Mouse (Mus musculus) kidney, embryonic 15.5 days (tissue): ENCODE data around the gene Itgax. TPM values are rescaled to one million over a fixed set of nuclear protein-coding genes. Genes with fewer than 3 reads are reported as not detected.

ENCODE experiments used
- ATAC-seq: fragments of 200-750 bp; cut with Nextera tagmentation; replicated peaks from 2 replicates; pipeline ENCODE4 v1.8.0; 2017; ENCODE audit warnings: moderate TSS enrichment; ENCODE audit not compliant: low FRiP score
- H3K27ac ChIP-seq: fragments of 300-500 bp; sonication (generic); 2 replicates; pipeline ENCODE4 v1.5.1; 2015; ENCODE audit warnings: mild to moderate bottlenecking, inconsistent platforms
- H3K27me3 ChIP-seq: fragments of 300-500 bp; sonication (generic); 2 replicates; pipeline ENCODE4 v1.6.1; 2015; ENCODE audit warnings: inconsistent platforms
- H3K36me3 ChIP-seq: fragments of 300-500 bp; sonication (generic); 2 replicates; pipeline ENCODE4 v1.6.1; 2015; ENCODE audit warnings: inconsistent platforms
- H3K4me1 ChIP-seq: fragments of 300-500 bp; sonication (generic); 2 replicates; pipeline ENCODE4 v1.6.1; 2015; ENCODE audit warnings: inconsistent platforms
- H3K4me2 ChIP-seq: fragments of 300-500 bp; sonication (generic); 2 replicates; pipeline ENCODE4 v1.6.1; 2015; ENCODE audit warnings: moderate library complexity, mild to moderate bottlenecking, inconsistent platforms
- H3K4me3 ChIP-seq: fragments of 300-500 bp; sonication (generic); replicated peaks from 2 replicates; pipeline ENCODE4 v1.5.1; 2015; ENCODE audit warnings: mild to moderate bottlenecking, inconsistent platforms
- H3K9ac ChIP-seq: fragments of 300-500 bp; sonication (generic); 2 replicates; pipeline ENCODE4 v1.6.1; 2015; ENCODE audit warnings: mild to moderate bottlenecking, inconsistent platforms
- H3K9me3 ChIP-seq: fragments of 300-500 bp; sonication (generic); replicated peaks from 2 replicates; pipeline ENCODE4 v1.6.1; 2016; ENCODE audit warnings: inconsistent platforms
- WGBS: fragments of 180-500 bp; shearing (Covaris S2); methylation state at CpG from one replicate; pipeline ENCODE4 v1.1.7; 2015; ENCODE audit warnings: mixed read lengths; 5-methylcytosine and 5-hydroxymethylcytosine counted together
- polyA plus RNA-seq: library from polyadenylated mRNA; unstranded; fragments of >200 nt; fragmentation: Nextera tagmentation; extraction: Ambion mirVana; gene quantifications from 2 replicates; pipeline ENCODE4 v1.2.1, GENCODE M21; 2015

Itgax gene
- polyA plus RNA-seq, result 0.05 and 0.17 TPM in 2 replicates

GRCm38 (mm10) chr7:128128741-128129720, at the start of gene Itgax:
TSS of gene Itgax (plus strand) at chr7:128129547.
- Histone ChIP-seq H3K4me3 (no peak within 1 kb of the TSS), H3K27me3 (no peaks in the 10 kb centered on the region), H3K27ac (no peak within 1 kb of the TSS), H3K4me1 (no peaks in the 10 kb centered on the region), H3K9ac (no peak within 1 kb of the TSS), H3K36me3 (no peaks in the 10 kb centered on the region), H3K9me3 (no peaks in the 10 kb centered on the region), H3K4me2 (no peak within 1 kb of the TSS)
- ATAC-seq, result no peak
- 73% methylated on average over 8 of the region's 8 CpGs for WGBS

- 71% methylated on average over 8 of the region's 8 CpGs for WGBS
- Histone ChIP-seq H3K27ac (no peak overlapping the region), H3K9me3 (no peaks in the 10 kb centered on the region), H3K27me3 (no peaks in the 10 kb centered on the region), H3K36me3 (no peaks in the 10 kb centered on the region), H3K4me1 (no peaks in the 10 kb centered on the region), H3K4me3 (no peak overlapping the region), H3K4me2 (no peak overlapping the region), H3K9ac (no peak overlapping the region)
- no peak for ATAC-seq
These were observed 49.3 kb upstream of the Itgax start for GRCm38 (mm10) chr7:128080012-128080411.

- no peak overlapping the region for H3K27ac ChIP-seq
- whole genome bisulfite sequencing, result 81% methylated on average over 7 of the region's 7 CpGs
- no peak overlapping the region for H3K9ac ChIP-seq
- no peak overlapping the region for H3K4me3 ChIP-seq
- no peaks in the 10 kb centered on the region for H3K9me3 ChIP-seq
- no peak overlapping the region for H3K4me2 ChIP-seq
- no peaks in the 10 kb centered on the region for H3K36me3 ChIP-seq
- H3K4me1 ChIP-seq, result no peaks in the 10 kb centered on the region
- no peak for ATAC-seq
- no peaks in the 10 kb centered on the region for H3K27me3 ChIP-seq
These were observed 40.2 kb upstream of the Itgax start for GRCm38 (mm10) chr7:128089141-128089540.

GRCm38 (mm10) chr7:128098135-128098534, 31.2 kb upstream of the Itgax start:
- no peak overlapping the region for H3K4me3 ChIP-seq
- ATAC-seq, result no peak
- no peak overlapping the region for H3K9ac ChIP-seq
- H3K27me3 ChIP-seq, result no peaks in the 10 kb centered on the region
- no peak overlapping the region for H3K27ac ChIP-seq
- H3K36me3 ChIP-seq, result no peaks in the 10 kb centered on the region
- H3K9me3 ChIP-seq, result no peaks in the 10 kb centered on the region
- 81% methylated on average over 1 of the region's 1 CpGs for WGBS
- H3K4me1 ChIP-seq, result no peaks in the 10 kb centered on the region
- H3K4me2 ChIP-seq, result no peak overlapping the region

DNA sequence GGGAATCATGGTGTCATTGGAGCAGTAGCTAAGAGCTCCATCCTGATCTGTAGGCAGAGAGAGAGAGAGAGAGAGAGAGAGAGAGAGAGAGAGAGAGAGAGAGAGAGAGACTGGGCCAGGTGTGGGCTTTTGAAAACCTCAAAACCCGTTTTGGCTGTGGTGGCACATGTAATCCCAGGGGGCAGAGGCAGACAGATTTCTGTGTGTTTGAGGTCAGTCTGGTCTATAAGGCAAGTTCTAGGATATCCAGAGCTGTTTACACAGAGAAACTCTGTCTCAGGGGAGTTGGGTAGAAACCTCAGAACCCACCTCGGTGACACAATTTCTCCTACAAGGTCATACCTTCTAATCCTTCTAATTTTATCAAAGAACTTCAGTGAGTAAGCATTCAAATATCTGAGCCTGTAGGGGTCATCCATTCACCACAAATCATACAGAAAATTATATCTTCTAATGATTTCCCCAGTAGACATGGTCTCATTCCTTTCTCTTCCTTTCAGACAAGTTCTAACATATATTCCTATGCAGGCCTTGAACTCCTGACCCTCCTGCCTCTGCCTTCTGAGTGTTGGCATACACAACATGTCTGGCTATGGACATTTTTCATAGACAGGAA, 28.5 kb upstream of the Itgax start:
- Histone ChIP-seq H3K4me1 (no peaks in the 10 kb centered on the region), H3K4me3 (no peak overlapping the region), H3K27ac (no peak overlapping the region), H3K9me3 (no peaks in the 10 kb centered on the region), H3K9ac (no peak overlapping the region), H3K4me2 (no peak overlapping the region), H3K27me3 (no peaks in the 10 kb centered on the region), H3K36me3 (no peaks in the 10 kb centered on the region)
- 70% methylated on average over 2 of the region's 2 CpGs for WGBS
- no peak for ATAC-seq

DNA sequence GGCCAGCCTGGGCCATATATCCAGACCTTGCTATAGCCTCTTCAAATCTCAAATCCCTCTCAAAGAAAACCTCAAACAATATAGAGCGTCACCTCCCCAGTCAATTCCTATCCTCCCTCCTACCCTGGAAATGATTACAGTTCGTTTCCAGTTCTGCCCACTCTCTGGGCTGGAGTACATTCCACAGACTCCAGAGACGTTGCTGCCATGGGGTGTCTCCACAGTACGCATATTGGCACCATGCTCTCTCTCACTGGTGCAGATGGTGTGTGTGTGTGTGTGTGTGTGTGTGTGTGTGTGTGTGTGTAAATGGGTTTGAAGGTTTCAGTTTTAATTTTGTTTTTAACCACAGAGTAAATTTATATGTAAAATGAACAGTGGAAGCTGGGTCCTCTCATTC, 24.1 kb upstream of the Itgax start:
- WGBS, result 65% methylated on average over 4 of the region's 4 CpGs
- ATAC-seq, result no peak
- H3K4me1 ChIP-seq, result no peaks in the 10 kb centered on the region

GRCm38 (mm10) chr7:128107462-128107861, 21.9 kb upstream of the Itgax start:
- H3K36me3 ChIP-seq, result no peaks in the 10 kb centered on the region
- no peaks in the 10 kb centered on the region for H3K4me1 ChIP-seq
- no peak for ATAC-seq
- H3K27me3 ChIP-seq, result no peaks in the 10 kb centered on the region
- H3K9ac ChIP-seq, result no peak overlapping the region
- 93% methylated on average over 7 of the region's 7 CpGs for WGBS
- H3K4me2 ChIP-seq, result no peak overlapping the region
- H3K9me3 ChIP-seq, result no peaks in the 10 kb centered on the region
- H3K27ac ChIP-seq, result no peak overlapping the region
- no peak overlapping the region for H3K4me3 ChIP-seq

More for the DNA sequence above, 24.1 kb upstream of the Itgax start:
- Histone ChIP-seq H3K9me3 (no peaks in the 10 kb centered on the region), H3K36me3 (no peaks in the 10 kb centered on the region), H3K27ac (no peak overlapping the region), H3K9ac (no peak overlapping the region), H3K27me3 (no peaks in the 10 kb centered on the region), H3K4me2 (no peak overlapping the region), H3K4me3 (no peak overlapping the region)

DNA sequence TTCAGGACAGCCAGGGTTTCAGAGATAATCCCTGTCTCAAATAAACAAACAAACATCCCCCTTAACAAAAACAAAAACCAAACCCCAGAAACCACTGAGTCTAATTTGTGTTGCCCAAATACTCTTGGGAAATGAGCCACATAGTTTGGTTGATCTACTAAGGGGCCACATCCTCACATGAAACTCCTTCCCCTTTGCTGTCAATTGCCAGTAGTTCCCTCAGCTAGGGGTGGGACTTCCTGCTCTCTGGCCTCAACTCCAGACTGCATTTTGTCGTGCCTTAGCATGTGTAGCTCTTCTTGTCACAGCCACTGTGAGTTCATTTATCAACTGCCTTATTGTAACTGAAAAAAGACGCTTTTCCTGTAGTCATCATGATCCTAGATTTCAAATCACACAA, 19.0 kb upstream of the Itgax start:
- H3K9ac ChIP-seq, result no peak overlapping the region
- H3K27me3 ChIP-seq, result no peaks in the 10 kb centered on the region
- ATAC-seq, result no peak

GRCm38 (mm10) chr7:128112131-128112530, 17.2 kb upstream of the Itgax start:
- no peaks in the 10 kb centered on the region for H3K36me3 ChIP-seq
- H3K9ac ChIP-seq, result no peak overlapping the region
- H3K9me3 ChIP-seq, result no peaks in the 10 kb centered on the region
- no peak for ATAC-seq
- no peak overlapping the region for H3K4me3 ChIP-seq
- no peak overlapping the region for H3K27ac ChIP-seq
- H3K4me1 ChIP-seq, result no peaks in the 10 kb centered on the region
- H3K27me3 ChIP-seq, result no peaks in the 10 kb centered on the region
- WGBS, result 87% methylated on average over 11 of the region's 11 CpGs
- H3K4me2 ChIP-seq, result no peak overlapping the region

More for the DNA sequence above, 19.0 kb upstream of the Itgax start:
- Histone ChIP-seq H3K4me3 (no peak overlapping the region), H3K4me1 (no peaks in the 10 kb centered on the region), H3K27ac (no peak overlapping the region), H3K36me3 (no peaks in the 10 kb centered on the region), H3K9me3 (no peaks in the 10 kb centered on the region), H3K4me2 (no peak overlapping the region)
- 55% methylated on average over 2 of the region's 2 CpGs for WGBS

DNA sequence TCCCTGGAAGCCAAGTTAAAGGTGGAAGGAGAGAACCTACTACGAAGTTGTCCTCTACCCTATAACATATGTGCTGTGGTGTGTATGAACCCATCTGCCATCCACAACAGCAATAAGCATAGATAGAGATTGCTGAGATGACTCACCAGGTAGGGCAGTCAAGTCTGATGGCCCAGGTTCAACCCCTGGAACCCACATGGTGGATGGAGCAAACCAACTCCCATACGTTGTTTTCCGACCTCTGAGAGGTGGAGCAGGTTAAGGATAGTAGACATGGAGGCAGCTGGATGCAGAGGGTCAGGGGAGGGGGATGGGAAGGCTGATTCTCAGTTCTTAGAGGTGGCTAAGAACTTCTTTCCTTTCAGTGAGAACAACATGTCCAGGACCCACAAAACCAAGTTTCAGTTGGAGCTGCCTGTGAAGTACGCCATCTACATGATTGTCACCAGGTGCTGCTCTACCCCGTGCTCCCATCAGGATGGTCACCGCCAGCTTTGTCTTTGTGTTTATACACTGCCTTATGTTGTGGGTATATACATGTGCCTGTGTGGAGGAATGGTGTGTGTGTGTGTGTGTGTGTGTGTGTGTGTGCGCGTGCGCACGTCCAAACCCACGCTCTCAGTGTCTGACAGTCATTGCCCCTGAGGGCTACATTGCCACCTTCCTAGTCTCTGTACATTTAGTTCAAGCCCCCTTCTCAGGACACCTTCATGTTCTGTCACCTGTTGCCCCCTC, 14.8 kb upstream of the Itgax start:
- Histone ChIP-seq H3K4me1 (no peaks in the 10 kb centered on the region), H3K4me3 (no peak overlapping the region), H3K27me3 (no peaks in the 10 kb centered on the region), H3K9me3 (no peaks in the 10 kb centered on the region), H3K4me2 (no peak overlapping the region), H3K27ac (no peak overlapping the region), H3K9ac (no peak overlapping the region), H3K36me3 (no peaks in the 10 kb centered on the region)
- 92% methylated on average over 11 of the region's 11 CpGs for WGBS
- ATAC-seq, result no peak

GRCm38 (mm10) chr7:128115211-128115958, 14.0 kb upstream of the Itgax start:
- no peaks in the 10 kb centered on the region for H3K36me3 ChIP-seq
- H3K4me2 ChIP-seq, result no peak overlapping the region
- H3K27me3 ChIP-seq, result no peaks in the 10 kb centered on the region
- WGBS, result 75% methylated on average over 5 of the region's 5 CpGs
- ATAC-seq, result no peak
- H3K4me3 ChIP-seq, result no peak overlapping the region
- no peak overlapping the region for H3K27ac ChIP-seq
- no peaks in the 10 kb centered on the region for H3K9me3 ChIP-seq
- H3K4me1 ChIP-seq, result no peaks in the 10 kb centered on the region
- no peak overlapping the region for H3K9ac ChIP-seq
